Mouse (Mus musculus): Measurements from ENCODE around the gene Olfr127. TPM values are rescaled to one million over a fixed set of nuclear protein-coding genes. Genes with fewer than 3 reads are reported as not detected.
"Not testable (repeated sequence)": the region's sequence is repeated elsewhere in the genome, so short reads cannot be mapped to it uniquely, and the experiment has no call there.

Gene Olfr127
- polyA plus RNA-seq (2016; fragmentation: Nextera tagmentation; extraction: Ambion mirVana): not detected in 2 replicates

DNA sequence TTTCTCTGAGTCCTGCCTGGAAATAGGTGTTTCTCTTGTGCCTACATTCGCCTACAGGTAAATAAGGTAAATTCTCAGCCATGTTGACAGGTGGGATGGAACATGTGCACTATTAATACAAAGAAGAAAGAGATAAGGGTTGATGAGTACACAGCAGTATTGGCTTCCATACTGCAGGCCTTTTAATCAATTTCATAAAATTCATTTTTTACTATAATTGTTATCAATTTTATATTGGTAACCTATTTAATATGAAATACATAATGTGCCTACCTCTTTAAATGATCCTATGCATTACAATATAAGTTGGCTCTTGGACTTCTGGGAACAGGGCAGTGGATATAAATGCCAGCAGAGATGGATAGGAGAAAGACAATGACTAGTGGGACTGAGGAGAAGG is at the start of gene Olfr127:
TSS of gene Olfr127 (plus strand) at position 301 of the 400 bp plus-strand sequence.
- no peak for DNase-seq (ENCODE audit: extremely low spot score, low spot score)
- Histone ChIP-seq H3K27ac (no peak within 1 kb of the TSS), H3K36me3 (replicated peaks) (no peaks in the 10 kb centered on the region), H3K9me3 (no peaks in the 10 kb centered on the region), H3K4me3 (no peak within 1 kb of the TSS), H3K27me3 (ENCODE audit: poor library complexity, severe bottlenecking) (no peaks in the 10 kb centered on the region), H3K4me1 (no peaks in the 10 kb centered on the region)
- WGBS: 83% methylated on average over 1 of the region's 1 CpGs

GRCm38 (mm10) chr17:37863901-37864300 is 36.3 kb upstream of the Olfr127 start:
- Histone ChIP-seq H3K27ac (no peak overlapping the region), H3K36me3 (replicated peaks) (no peaks in the 10 kb centered on the region), H3K27me3 (ENCODE audit: poor library complexity, severe bottlenecking) (no peaks in the 10 kb centered on the region), H3K4me3 (no peak overlapping the region), H3K9me3 (peaks cover 6% of the 10 kb centered on the region; the same call in 1 of the 2 replicates), H3K4me1 (no peaks in the 10 kb centered on the region)
- WGBS: 79% methylated on average over 2 of the region's 2 CpGs
- DNase-seq (ENCODE audit: extremely low spot score, low spot score): no peak

GRCm38 (mm10) chr17:37869676-37870205 is 30.5 kb upstream of the Olfr127 start:
- Histone ChIP-seq H3K27ac (no peak overlapping the region), H3K4me1 (peaks cover 6% of the 10 kb centered on the region), H3K36me3 (replicated peaks) (no peaks in the 10 kb centered on the region), H3K4me3 (no peak overlapping the region), H3K27me3 (ENCODE audit: poor library complexity, severe bottlenecking) (no peaks in the 10 kb centered on the region), H3K9me3 (no peaks in the 10 kb centered on the region)
- WGBS: 26% methylated on average over 8 of the region's 8 CpGs
- DNase-seq (ENCODE audit: extremely low spot score, low spot score): no peak

- no peak overlapping the region for H3K27ac ChIP-seq
- no peaks in the 10 kb centered on the region for H3K36me3 ChIP-seq (replicated peaks)
- peaks cover 6% of the 10 kb centered on the region for H3K4me1 ChIP-seq
- no peaks in the 10 kb centered on the region for H3K9me3 ChIP-seq
- H3K4me3 ChIP-seq: no peak overlapping the region
- no peak for DNase-seq (ENCODE audit: extremely low spot score, low spot score)
- 89% methylated on average over 3 of the region's 3 CpGs for WGBS
- H3K27me3 ChIP-seq (ENCODE audit: poor library complexity, severe bottlenecking): no peaks in the 10 kb centered on the region
Measured at GRCm38 (mm10) chr17:37873830-37874229, 26.4 kb upstream of the Olfr127 start.

GRCm38 (mm10) chr17:37906821-37907220 is 6.6 kb downstream of the Olfr127 start:
- WGBS: 79% methylated on average over 8 of the region's 8 CpGs
- not testable (repeated sequence) for H3K36me3 ChIP-seq (replicated peaks); H3K4me1 ChIP-seq; H3K4me3 ChIP-seq; H3K27me3 ChIP-seq (ENCODE audit: poor library complexity, severe bottlenecking); DNase-seq (ENCODE audit: extremely low spot score, low spot score); H3K27ac ChIP-seq; H3K9me3 ChIP-seq

GRCm38 (mm10) chr17:37920248-37920647 is 20.0 kb downstream of the Olfr127 start, which contains the start of gene Olfr128:
Olfr128 (plus strand) TSS chr17:37920548.
- DNase-seq (ENCODE audit: extremely low spot score, low spot score): no peak
- Histone ChIP-seq H3K27me3 (ENCODE audit: poor library complexity, severe bottlenecking) (no peaks in the 10 kb centered on the region), H3K4me1 (no peaks in the 10 kb centered on the region), H3K27ac (no peak within 1 kb of the TSS), H3K9me3 (no peaks in the 10 kb centered on the region), H3K36me3 (replicated peaks) (no peaks in the 10 kb centered on the region), H3K4me3 (no peak within 1 kb of the TSS)

- Histone ChIP-seq H3K36me3 (replicated peaks) (no peaks in the 10 kb centered on the region), H3K27ac (no peak within 1 kb of the TSS), H3K9me3 (no peaks in the 10 kb centered on the region), H3K4me3 (no peak within 1 kb of the TSS), H3K27me3 (ENCODE audit: poor library complexity, severe bottlenecking) (no peaks in the 10 kb centered on the region), H3K4me1 (no peaks in the 10 kb centered on the region)
- 81% methylated on average over 2 of the region's 2 CpGs for WGBS
- no peak for DNase-seq (ENCODE audit: extremely low spot score, low spot score)
Measured at GRCm38 (mm10) chr17:37952979-37953378, 52.7 kb downstream of the Olfr127 start, which contains the start of gene Olfr761. Olfr761 (minus strand) TSS chr17:37953079.

Other genes starting within 250 kb of the Olfr127 start
- not detected in 2 replicates for gene Olfr117, start 236.7 kb upstream of the Olfr127 start, polyA plus RNA-seq (2016; fragmentation: Nextera tagmentation; extraction: Ambion mirVana)
- gene Olfr118, start 233.4 kb upstream of the Olfr127 start, polyA plus RNA-seq (2016; fragmentation: Nextera tagmentation; extraction: Ambion mirVana): not detected in 2 replicates
- gene Olfr119, start 203.9 kb upstream of the Olfr127 start, polyA plus RNA-seq (2016; fragmentation: Nextera tagmentation; extraction: Ambion mirVana): not detected in 2 replicates
- not detected in 2 replicates for gene Olfr120, start 178.6 kb upstream of the Olfr127 start, polyA plus RNA-seq (2016; fragmentation: Nextera tagmentation; extraction: Ambion mirVana)
- not detected in 2 replicates for gene Olfr121, start 151.6 kb upstream of the Olfr127 start, polyA plus RNA-seq (2016; fragmentation: Nextera tagmentation; extraction: Ambion mirVana)
- gene Olfr122, start 131.8 kb upstream of the Olfr127 start, polyA plus RNA-seq (2016; fragmentation: Nextera tagmentation; extraction: Ambion mirVana): not detected in 2 replicates
- not detected in 2 replicates for gene Olfr123, start 106.9 kb upstream of the Olfr127 start, polyA plus RNA-seq (2016; fragmentation: Nextera tagmentation; extraction: Ambion mirVana)
- gene Olfr124, start 100.5 kb upstream of the Olfr127 start, polyA plus RNA-seq (2016; fragmentation: Nextera tagmentation; extraction: Ambion mirVana): not detected in 2 replicates
- not detected in 2 replicates for gene Olfr125, start 67.5 kb upstream of the Olfr127 start, polyA plus RNA-seq (2016; fragmentation: Nextera tagmentation; extraction: Ambion mirVana)
- gene Olfr126, start 53.0 kb upstream of the Olfr127 start, polyA plus RNA-seq (2016; fragmentation: Nextera tagmentation; extraction: Ambion mirVana): not detected in 2 replicates
- not detected in 2 replicates for gene Olfr128, start 20.1 kb downstream of the Olfr127 start, polyA plus RNA-seq (2016; fragmentation: Nextera tagmentation; extraction: Ambion mirVana)
- not detected in 2 replicates for gene Olfr761, start 52.6 kb downstream of the Olfr127 start, polyA plus RNA-seq (2016; fragmentation: Nextera tagmentation; extraction: Ambion mirVana)
- not detected in 2 replicates for gene Olfr129, start 159.6 kb downstream of the Olfr127 start, polyA plus RNA-seq (2016; fragmentation: Nextera tagmentation; extraction: Ambion mirVana)
- not detected in 2 replicates for gene Olfr130, start 163.5 kb downstream of the Olfr127 start, polyA plus RNA-seq (2016; fragmentation: Nextera tagmentation; extraction: Ambion mirVana)
- gene Olfr131, start 188.3 kb downstream of the Olfr127 start, polyA plus RNA-seq (2016; fragmentation: Nextera tagmentation; extraction: Ambion mirVana): not detected in 2 replicates
- gene Olfr132, start 234.1 kb downstream of the Olfr127 start, polyA plus RNA-seq (2016; fragmentation: Nextera tagmentation; extraction: Ambion mirVana): not detected in 2 replicates
- gene Olfr133, start 244.8 kb downstream of the Olfr127 start, polyA plus RNA-seq (2016; fragmentation: Nextera tagmentation; extraction: Ambion mirVana): not detected in 2 replicates

All from forebrain, embryonic 10.5 days (tissue).